Mouse (Mus musculus) kidney, adult 2 months (tissue): ENCODE results near the gene Slc6a20b. TPM values are rescaled to one million over a fixed set of nuclear protein-coding genes. Genes with fewer than 3 reads are reported as not detected.
A peak's percentile ranks its signal among the peaks of the same experiment; 100 is the strongest.

Experiments used
- DNase-seq: peaks from one replicate; pipeline ENCODE4 v3.0.0; 2021
- H3K27ac ChIP-seq: fragments of 200-500 bp; 2 replicates; pipeline ENCODE4 v1.5.1; 2012; ENCODE audit warnings: low read depth, low read length, control low read depth, inconsistent platforms; ENCODE audit not compliant: insufficient read depth
- H3K27me3 ChIP-seq: fragments of 200-500 bp; replicated peaks from 2 replicates; pipeline ENCODE4 v1.6.1; 2012; ENCODE audit warnings: mild to moderate bottlenecking, moderate library complexity, low read length, inconsistent platforms; ENCODE audit not compliant: control insufficient read depth, insufficient read depth
- H3K36me3 ChIP-seq: fragments of 200-500 bp; 2 replicates; pipeline ENCODE4 v1.6.1; 2012; ENCODE audit warnings: mild to moderate bottlenecking, moderate library complexity, low read length, inconsistent platforms; ENCODE audit not compliant: control insufficient read depth, insufficient read depth
- H3K4me1 ChIP-seq: fragments of 200-500 bp; 2 replicates; pipeline ENCODE4 v1.6.1; 2011; ENCODE audit warnings: low read length; ENCODE audit not compliant: control insufficient read depth, insufficient read depth
- H3K4me3 ChIP-seq: fragments of 200-500 bp; 2 replicates; pipeline ENCODE4 v1.5.1; 2011; ENCODE audit warnings: mild to moderate bottlenecking, low read depth, low read length, control low read depth; ENCODE audit not compliant: insufficient read depth
- CTCF ChIP-seq: fragments of 200-500 bp; conservative IDR thresholded peaks from 2 replicates; pipeline ENCODE4 v1.5.1; 2011; ENCODE audit warnings: low read depth, mild to moderate bottlenecking, control low read depth, low read length, moderate library complexity, mixed read lengths; ENCODE audit not compliant: insufficient read depth, insufficient read length
- POLR2A ChIP-seq: fragments of 200-500 bp; IDR thresholded peaks from one replicate; pipeline ENCODE4 v1.6.1; 2011; ENCODE audit warnings: low read depth, low read length, control low read depth
- WGBS: fragments of 180-500 bp; shearing (Covaris S2); methylation state at CpG from one replicate; pipeline ENCODE4 v1.1.7; 2018; 5-methylcytosine and 5-hydroxymethylcytosine counted together
- polyA plus RNA-seq: library from polyadenylated mRNA; depleted of rRNA; stranded (reverse); fragments of >200 nt; gene quantifications from 2 replicates; pipeline ENCODE4 v1.2.3, GENCODE M21; 2012

Slc6a20b gene
- polyA plus RNA-seq, 1 experiment, result 341 TPM

GRCm38 (mm10) chr9:123625821-123626220, 6.5 kb downstream of the Slc6a20b start:
- H3K4me3 ChIP-seq, result peak overlapping the region; percentile 18; the same call in 1 of the 2 replicates
- peak; percentile 79 for DNase-seq
- no peaks in the 10 kb centered on the region for H3K27me3 ChIP-seq
- H3K27ac ChIP-seq, result peak overlapping the region; percentile 49
- no peak for TF ChIP-seq POLR2A
- no peak for TF ChIP-seq CTCF
- peaks cover 18% of the 10 kb centered on the region; the same call in 1 of the 2 replicates for H3K4me1 ChIP-seq
- 56% methylated on average over 11 of the region's 11 CpGs for WGBS
- H3K36me3 ChIP-seq, result no peaks in the 10 kb centered on the region

DNA sequence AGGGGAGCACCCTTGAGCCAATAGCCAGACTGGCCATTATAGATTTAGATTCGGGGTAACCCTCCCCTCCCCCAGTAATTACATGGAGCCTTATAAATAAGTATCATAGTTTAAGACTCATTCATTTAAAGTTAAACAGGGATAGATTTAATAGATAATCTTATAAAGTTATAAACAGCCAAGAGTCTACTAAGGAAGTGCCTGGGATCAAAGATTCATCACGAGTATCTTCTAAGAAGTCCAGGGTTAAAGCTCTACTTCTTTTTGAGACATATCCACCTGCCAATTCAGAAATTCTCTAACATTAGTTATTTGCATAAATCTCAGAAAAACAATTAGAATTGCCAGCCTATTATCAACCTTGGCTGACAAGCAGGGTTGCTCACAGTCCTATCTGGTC, 7.6 kb downstream of the Slc6a20b start:
- Histone ChIP-seq H3K36me3 (no peaks in the 10 kb centered on the region), H3K4me3 (0 out of 2 replicates have a peak overlapping the region, but pooled peaks have one; percentile 18), H3K4me1 (peaks cover 18% of the 10 kb centered on the region; the same call in 1 of the 2 replicates), H3K27me3 (no peaks in the 10 kb centered on the region), H3K27ac (peak overlapping the region; percentile 99)
- TF ChIP-seq POLR2A (no peak), CTCF (no peak)
- 59% methylated on average over 2 of the region's 2 CpGs for WGBS
- peak; percentile 75 for DNase-seq

- TF ChIP-seq POLR2A, result no peak
- no peak for TF ChIP-seq CTCF
- Histone ChIP-seq H3K27ac (no peak overlapping the region), H3K4me1 (peaks cover 14% of the 10 kb centered on the region; the same call in 1 of the 2 replicates), H3K4me3 (no peak overlapping the region), H3K27me3 (no peaks in the 10 kb centered on the region), H3K36me3 (no peaks in the 10 kb centered on the region)
- DNase-seq, result no peak
- 69% methylated on average over 5 of the region's 5 CpGs for WGBS
These were observed 11.9 kb downstream of the Slc6a20b start for GRCm38 (mm10) chr9:123620311-123621098.

- 73% methylated on average over 1 of the region's 1 CpGs for WGBS
- no peak overlapping the region for H3K4me3 ChIP-seq
- TF ChIP-seq POLR2A (no peak), CTCF (no peak)
- H3K4me1 ChIP-seq, result no peaks in the 10 kb centered on the region
- H3K36me3 ChIP-seq, result peaks cover 4% of the 10 kb centered on the region
- no peaks in the 10 kb centered on the region for H3K27me3 ChIP-seq
- DNase-seq, result no peak
- H3K27ac ChIP-seq, result no peak overlapping the region
These were observed 30.8 kb downstream of the Slc6a20b start for GRCm38 (mm10) chr9:123601529-123601928.

DNA sequence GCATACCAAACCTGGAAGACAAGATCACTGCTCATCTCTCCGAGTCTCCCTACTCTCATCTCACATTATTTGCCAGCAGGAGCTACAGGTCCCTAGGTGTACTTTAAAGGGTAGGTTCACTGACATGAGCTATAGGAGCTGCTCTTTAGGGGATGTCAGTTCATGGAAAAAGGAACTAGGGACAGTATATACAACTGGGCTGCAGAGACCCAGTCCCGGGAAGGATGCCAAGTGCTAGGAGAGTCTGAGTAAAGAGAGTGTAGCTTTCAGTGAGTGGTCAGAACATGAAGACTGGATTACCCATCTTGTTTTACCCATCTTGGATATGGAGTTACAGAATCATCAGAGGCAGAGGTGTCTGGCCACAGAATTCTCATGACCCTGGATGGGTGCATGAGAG, 35.0 kb downstream of the Slc6a20b start:
- TF ChIP-seq CTCF, result no peak
- TF ChIP-seq POLR2A, result no peak
- Histone ChIP-seq H3K4me1 (no peaks in the 10 kb centered on the region), H3K4me3 (no peak overlapping the region), H3K27ac (no peak overlapping the region), H3K27me3 (no peaks in the 10 kb centered on the region), H3K36me3 (peaks cover 11% of the 10 kb centered on the region)
- no peak for DNase-seq
- WGBS, result 90% methylated on average over 2 of the region's 2 CpGs

- Histone ChIP-seq H3K4me3 (no peak overlapping the region), H3K27ac (no peak overlapping the region), H3K27me3 (no peaks in the 10 kb centered on the region), H3K36me3 (peaks cover 11% of the 10 kb centered on the region), H3K4me1 (no peaks in the 10 kb centered on the region)
- no peak for DNase-seq
- TF ChIP-seq POLR2A (no peak), CTCF (no peak)
- 97% methylated on average over 2 of the region's 2 CpGs for WGBS
These were observed 35.5 kb downstream of the Slc6a20b start for GRCm38 (mm10) chr9:123596910-123597309.

DNA sequence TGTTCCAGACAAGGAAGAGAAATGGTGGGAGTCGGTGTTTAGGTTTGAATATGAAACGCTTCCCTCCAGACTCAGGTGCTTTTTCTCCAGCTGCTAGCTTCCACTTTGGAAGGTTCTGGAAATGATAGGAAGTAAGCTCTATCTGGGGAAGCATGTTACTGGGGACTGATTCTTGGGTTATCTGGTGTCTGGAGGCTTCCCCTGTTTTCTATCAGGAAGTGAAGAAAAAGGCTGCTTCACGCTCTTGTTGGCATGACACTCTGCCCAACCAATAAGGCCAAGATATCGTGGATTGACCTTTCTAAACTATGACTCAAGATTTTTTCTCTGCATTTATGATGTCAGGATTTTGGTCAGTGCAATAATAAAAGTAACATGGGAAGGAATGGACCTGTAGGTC, 37.2 kb downstream of the Slc6a20b start:
- no peaks in the 10 kb centered on the region for H3K27me3 ChIP-seq
- DNase-seq, result no peak
- H3K4me1 ChIP-seq, result no peaks in the 10 kb centered on the region
- H3K36me3 ChIP-seq, result peaks cover 13% of the 10 kb centered on the region
- TF ChIP-seq CTCF, result no peak
- TF ChIP-seq POLR2A, result no peak
- 83% methylated on average over 4 of the region's 4 CpGs for WGBS
- H3K27ac ChIP-seq, result no peak overlapping the region
- H3K4me3 ChIP-seq, result no peak overlapping the region
